Mouse (Mus musculus) adrenal gland, adult 2 months (tissue): ENCODE measurements around the gene Pank4. TPM values are rescaled to one million over a fixed set of nuclear protein-coding genes. Genes with fewer than 3 reads are reported as not detected.

Experiments used
- DNase-seq: peaks from one replicate; pipeline ENCODE4 v3.0.0; 2021
- polyA plus RNA-seq: library from polyadenylated mRNA; depleted of rRNA; stranded (reverse); fragments of >200 nt; gene quantifications from 2 replicates; pipeline ENCODE4 v1.2.3, GENCODE M21; 2012
- total RNA-seq, 2 experiments: library from RNA; stranded (reverse); gene quantifications; 2 replicates each; pipeline ENCODE4 v1.2.3; 2021

Gene Pank4
- total and polyA plus RNA-seq, 3 experiments = 24.5 to 35.3 (median 28.0) TPM

DNA sequence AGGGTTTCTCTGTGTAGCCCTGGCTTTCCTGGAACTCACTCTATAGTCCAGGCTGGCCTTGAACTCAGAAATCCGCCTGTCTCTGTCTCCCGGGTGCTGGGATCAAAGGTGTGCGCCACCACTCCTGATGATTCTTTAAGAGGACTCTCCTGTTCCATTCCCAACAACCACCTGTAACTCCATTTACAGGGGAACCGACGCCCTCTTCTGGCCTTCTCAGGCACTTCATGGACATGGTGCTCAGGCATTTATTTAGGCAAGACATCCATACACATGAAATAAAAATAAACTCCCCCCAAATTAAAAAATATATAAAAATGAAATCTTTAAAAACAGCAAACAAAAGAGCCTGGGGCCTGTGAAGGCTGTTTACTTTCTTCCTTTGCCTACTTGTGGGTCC lies 3.2 kb downstream of the Pank4 start:
- no peak for DNase-seq

DNA sequence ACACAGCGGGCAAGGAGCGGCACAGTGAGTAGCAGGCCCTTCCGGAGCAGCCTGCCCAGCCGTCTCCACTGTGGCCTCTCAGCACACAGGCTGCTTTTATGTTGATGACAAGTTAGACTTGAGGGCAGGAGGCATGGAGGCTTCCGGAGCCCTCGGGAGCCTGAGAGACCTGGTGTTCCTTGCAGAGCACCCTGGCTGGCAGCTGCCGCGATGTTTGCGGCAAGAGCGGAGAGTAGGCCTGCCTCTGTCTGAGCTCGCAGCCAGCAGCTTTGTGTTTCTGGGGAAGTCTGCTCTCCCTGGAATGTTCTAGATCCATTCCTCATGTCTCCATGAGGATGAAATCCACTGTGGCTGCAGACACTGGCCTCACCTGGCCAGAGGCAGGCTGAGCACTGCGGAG lies 8.6 kb downstream of the Pank4 start:
- DNase-seq = no peak

DNA sequence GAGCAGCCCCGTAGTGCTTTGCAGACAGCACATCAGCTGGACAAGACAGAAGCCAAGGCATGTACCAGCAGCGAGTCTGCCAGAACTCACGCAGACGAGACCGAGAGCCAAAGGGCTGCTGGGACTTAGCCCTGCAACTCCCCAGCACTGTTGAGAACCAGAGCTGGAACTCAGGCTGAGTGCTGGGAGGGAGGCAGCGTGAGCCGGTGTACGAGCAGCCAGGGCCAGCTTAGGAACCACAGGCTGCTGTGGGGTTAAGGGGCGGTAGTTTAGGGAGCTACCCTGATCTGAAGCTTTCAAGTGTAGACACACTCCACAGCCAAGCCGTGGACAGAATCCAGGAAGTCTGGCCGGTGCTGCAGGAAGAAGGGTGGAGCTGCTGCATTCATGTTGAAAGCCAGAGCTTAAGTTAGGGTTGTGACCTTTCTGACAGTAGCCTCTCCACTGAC lies 10.3 kb downstream of the Pank4 start:
- peak; percentile 38 for DNase-seq

DNA sequence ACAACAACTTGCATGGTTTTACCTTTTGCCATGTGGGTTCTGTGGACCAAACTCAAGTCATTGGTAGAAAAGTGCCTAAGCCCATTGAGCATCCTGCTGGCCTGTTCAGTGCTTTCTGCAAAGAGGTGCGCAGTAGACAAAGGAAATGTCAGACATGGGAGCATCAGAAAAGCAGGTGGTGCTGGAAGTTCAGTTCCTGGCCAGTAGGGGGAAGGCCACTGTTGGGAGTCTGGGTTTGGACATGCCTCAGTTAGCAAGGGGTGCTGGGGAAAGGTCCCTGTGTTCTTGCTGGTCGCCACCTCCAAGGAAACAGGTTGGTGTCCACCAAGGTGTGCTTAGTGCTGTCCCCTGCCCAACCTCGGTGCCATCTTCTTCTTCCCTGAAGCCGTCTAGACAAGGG lies 16.2 kb downstream of the Pank4 start:
- no peak for DNase-seq

DNA sequence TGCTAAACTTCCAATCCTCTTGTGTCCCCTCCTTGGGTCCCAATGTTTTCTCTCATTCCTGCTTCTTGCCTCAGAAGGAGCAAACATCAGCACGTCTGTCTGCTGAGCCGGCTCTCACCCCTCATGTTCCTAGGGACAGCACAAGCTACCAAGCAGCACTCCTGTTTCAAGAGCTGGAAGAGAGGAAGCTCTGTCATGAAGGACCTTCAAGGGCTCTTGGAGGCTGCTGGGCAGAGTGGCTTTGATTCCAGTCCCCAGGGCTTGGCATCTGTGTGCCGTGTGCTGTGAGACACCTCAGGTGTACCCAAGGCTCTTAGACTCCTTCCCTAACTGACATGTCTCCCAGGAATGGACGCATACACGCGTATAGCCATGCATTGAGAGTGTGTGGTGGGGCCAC lies 17.2 kb downstream of the Pank4 start:
- no peak for DNase-seq

DNA sequence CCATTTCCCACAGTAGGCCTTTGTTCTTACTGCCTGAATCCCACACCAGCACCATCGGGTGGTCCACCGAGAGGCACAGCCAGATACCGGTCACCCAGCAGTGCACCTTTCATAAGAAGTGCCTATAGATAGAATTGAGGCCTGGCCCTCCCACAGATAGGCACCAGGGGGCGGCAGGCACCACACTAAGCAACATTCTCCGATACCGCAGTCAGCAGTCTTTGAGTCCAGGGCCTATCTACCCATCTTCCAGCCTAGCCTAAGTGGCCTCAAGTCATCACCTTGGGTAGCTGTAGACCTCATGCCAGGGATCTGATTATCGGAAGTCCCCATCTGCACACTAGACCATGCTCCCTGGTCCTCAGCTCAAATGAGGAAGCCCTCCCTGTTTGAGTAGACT lies 17.6 kb downstream of the Pank4 start:
- DNase-seq = peak; percentile 63

DNA sequence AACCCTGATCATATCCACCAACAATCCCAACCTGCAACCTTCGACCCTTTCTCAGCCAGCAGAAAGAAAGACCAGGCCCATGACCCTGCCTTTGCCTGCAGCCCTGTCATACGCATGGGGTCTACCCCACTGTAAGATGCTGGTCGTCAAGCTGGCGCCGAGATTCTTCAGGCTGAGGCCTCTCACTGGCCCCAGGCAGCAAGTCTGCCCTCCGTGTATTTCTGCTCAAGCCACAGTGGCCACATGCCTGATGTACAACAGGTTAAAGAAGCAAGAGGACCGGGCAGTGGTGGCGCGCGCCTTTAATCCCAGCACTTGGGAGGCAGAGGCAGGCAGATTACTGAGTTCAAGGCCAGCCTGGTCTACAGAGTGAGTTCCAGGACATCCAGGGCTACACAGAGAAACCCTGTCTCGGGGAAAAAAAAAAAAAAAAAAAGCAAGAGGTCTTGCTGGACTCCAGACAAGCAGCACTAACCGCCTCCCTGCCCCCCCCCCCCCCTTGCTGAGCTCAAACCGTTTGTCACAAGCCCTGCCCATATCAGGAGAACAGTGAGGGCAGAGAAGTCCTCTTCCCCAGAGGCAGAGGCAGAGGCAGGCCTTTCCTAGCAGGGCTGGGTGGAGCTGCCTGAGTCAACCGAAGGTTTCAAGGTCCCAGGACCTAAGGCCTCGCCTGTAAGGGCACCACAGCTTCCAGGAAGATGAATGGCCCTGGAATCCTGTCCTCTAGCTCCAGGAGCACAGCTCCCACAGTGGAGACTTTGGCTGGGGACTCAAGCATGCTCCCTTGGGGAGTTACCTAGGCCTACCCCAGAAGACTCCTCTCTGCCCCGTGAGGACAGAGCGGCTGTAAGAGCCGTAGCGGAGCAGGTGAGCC lies 18.6 kb downstream of the Pank4 start:
- peak; percentile 88 for DNase-seq

DNA sequence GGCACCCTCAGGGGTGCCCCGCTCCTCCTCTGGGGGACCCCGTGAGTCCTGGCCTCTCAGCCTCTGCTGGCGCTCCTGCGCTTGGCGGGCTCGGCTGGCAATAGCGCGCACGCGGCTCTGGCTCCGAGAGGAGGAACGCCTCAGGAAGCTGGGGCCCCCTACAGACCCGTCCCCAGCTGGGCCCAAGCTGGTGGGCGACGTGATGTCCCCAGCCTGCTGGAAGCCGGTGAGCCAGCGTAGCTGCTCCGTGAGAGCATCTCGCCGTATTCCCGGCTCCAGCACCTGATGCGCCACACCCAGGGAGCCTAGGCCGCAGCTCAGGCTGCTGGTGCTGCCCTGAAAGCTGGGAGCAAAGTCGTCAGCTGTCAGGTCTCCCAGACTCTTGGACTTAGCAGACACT lies 19.8 kb downstream of the Pank4 start:
- peak; percentile 18 for DNase-seq

DNA sequence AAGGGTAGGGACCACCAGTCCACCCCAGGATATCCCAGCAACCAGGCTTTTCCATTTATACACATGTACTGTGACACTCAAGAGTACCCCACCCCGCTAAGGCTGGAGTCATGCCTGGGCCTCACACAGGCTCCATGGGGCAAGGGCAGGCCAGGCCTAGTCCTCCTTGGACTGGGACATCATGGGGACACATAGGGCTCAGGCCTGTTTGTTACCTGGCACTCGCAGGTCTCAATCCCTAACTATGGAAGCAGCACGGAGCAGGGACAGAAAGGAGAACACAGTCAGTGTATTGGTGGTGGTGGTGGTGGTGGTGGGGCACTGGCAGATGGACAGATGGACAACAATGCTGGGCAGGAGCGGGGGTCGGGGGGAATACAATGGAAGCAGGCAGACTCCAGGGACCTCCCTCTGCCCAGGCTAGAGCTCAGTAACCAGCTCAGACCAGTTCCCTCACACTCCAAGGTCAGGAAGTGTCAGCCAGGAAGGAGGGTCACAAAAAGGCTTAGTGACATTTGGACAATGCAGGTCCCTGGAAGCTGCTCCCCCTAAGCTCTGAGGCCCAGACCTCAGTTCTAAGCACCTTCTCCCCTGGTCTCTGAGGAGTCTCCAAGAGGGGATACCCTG lies 21.3 kb downstream of the Pank4 start:
- peak; percentile 13 for DNase-seq

DNA sequence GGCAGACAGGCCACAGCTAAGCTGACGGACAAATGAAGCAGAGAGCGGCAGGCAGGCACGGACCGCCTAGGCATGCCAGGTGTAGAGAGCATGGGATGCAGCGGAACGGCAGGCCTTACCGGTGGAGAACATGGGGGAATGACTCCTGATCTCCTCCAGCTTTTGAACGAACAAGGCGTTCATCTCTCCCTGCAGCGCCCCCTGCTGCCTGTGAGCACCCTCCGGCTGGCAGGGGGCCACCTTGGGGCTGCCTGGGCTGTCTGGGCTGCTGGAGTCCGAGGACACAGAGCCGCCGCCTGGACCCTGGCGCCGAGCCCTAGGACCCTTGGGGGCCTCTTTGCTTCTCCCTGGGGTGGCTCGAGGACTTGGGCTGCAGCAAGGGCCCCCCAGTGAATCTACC lies 22.2 kb downstream of the Pank4 start:
- DNase-seq = peak; percentile 76

DNA sequence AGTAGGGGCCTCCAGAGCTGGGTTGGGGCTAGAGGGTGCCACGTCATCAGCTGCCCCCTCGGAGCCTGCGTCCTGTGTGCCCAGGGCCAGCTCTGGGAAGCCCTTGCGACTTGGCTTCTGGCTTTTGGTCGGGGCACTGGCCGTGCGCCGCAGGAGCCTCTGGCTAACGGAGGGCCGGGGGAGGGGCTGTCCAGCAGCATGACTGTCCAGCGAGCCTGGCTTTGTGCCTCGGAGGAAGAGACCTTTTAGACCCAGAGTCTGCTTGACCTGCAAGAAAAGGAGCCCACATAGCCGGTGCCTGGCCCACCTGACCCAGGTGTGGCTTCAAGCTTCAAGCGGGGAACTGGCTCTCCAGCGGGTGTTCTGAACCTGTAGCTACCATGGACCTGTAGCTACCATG lies 22.8 kb downstream of the Pank4 start:
- no peak for DNase-seq

DNA sequence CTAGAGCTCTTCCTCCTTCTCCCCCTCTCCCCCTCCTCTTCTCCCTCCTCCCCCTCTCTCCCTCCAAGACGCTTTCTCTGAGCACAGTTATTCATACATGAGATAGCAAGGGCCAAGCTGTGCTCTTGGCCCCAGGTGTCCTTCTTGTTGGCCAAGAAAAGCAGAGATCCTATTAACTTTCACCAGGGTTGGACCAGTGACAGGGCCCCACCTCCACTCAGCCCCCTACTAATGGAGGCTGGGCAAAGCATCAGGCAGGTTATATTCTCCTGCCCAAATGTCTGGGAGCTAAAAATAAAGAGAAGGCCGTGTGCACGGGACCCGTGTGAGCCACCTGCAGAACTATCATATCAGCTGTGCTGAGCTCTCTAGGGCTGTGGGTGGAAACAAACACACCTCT lies 31.0 kb downstream of the Pank4 start:
- DNase-seq = no peak

DNA sequence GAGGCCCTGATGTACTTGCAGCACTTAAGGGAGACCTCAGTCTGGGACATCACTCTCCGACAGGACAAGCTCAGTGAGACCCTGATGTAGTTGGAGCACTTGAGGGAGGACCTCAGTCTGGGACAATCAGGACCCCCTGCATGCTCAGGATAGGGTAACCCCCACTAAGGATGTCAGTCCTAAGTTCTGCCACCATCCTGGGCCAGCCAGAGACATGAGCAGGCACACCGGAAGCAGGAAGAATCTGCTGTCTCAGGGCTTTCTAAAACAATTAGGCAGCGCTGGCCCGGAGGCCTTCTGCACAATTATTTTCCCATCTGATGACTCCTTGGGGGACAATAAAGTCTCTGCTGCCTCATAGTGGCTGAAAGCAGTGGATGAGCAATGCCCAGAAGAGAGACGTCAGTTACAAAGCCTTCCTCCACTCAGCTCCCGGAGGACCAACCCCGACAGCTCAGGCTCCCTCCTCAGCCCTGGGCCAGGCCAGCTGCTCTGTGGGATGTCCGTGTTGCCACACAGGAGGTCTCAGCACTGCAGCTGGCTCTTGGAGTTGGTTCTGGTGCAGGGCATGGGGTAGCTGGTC lies 32.7 kb downstream of the Pank4 start:
- no peak for DNase-seq

DNA sequence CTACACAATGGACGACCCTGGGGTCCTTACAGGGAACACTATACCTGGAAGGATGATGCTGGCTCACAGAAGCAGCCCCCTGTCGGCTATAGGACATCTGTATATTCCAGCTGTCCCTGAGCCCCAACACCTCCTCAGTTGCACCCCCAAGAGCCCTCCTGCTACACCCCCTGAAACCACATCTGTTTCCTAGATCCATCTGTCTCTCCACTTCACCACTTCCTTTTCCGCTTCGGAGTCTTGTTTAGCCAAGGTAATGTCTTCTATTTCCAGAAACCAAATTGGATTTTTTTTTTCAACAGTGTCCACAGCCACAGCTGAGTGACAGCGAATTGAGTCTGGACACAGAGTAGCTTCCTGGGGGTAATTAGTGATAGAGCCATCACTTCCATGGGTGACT lies 35.5 kb downstream of the Pank4 start:
- DNase-seq = no peak

DNA sequence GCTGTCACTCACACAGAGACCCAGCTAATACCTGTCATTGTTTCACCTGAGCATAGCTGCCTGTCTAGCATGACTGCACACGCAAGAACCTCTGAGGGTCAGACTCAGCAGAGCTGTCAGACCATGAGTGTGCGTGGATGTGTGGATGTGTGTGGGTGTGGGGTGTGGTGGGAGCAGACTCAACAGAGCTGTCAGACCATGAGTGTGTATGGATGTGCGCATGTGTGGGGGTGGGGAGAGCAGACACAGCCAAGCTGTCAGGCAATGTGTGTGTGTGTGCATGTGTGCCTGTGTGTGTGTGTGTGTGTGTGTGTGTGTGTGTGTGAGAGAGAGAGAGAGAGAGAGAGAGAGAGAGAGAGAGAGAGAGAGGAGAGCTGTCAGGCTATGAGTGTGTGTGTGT lies 41.4 kb downstream of the Pank4 start:
- DNase-seq = no peak

DNA sequence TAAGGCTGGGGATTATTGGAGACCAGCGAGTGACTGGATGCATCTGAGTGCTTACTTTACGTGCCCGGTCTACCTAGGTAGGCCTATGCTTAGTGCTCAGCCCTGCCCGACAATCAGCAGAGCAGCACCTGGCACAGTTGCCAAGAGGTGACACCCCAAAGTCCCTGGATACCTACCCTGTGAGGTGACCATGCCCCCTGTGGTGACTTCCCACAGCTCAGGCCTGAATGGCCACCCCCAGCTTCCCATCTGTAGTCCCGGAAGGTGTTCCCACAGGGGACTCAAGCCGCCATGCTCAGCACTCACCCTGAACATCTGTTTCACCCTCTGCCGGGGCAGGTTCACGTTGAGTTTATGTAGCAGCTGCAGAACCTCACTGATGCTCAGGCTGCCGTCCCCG lies 42.4 kb downstream of the Pank4 start:
- DNase-seq = no peak

DNA sequence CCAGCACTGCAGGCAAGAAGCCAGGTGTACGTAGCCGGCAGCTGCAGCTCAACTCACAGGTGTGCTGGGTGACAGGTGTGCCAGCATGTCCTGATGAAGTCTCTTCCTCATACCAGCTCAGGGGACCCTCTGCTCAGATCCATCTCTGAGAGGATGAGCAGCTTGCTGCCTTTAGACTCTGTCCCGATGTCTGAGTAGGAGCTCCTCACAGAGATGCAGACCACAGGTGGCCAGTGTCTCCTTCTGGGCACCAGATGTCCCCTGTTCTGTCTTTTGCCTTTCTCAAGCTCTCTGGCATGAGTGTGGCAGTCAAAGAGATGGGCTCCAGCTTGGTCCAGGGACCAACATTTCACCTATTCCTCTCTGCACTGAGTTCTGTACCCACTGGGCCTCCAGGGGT lies 43.7 kb downstream of the Pank4 start:
- no peak for DNase-seq

DNA sequence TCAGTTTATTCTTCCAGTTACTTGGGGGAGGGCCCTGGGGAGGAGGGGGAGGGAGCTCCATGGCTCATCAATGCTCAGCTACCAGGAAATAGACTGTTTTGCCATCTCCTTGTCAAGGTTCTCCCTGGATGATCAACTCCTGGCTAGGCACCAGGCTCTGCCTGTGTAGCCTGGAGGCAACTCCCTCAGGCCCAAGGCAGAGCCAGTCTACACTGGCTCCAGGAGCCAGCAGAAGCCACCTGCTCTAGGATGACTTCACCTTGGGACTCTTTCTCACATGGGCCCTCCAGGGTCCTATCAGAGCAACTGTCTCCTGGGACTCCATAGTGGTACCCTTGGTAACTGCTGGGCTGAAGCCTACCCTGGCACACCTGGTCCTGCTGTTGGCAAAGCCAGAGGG lies 44.2 kb downstream of the Pank4 start:
- DNase-seq = no peak

DNA sequence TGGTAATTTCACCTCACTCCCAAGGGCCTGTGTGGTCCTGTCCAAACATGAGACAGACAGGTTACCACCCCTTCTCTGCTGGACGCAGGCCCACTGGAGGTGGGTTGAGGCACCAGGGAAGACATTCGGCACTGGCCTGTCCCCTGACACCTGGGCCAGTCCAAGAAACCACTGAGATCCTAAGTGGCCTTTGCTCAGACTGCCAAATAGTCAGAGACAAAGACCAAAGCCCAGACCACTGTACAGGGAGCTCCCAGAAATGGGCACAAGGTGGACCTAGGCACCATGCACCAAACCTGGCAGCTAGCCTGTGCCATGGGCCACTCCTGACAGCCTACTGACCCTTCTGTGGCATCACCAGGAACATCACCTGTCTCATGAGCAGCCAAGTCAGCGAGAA lies 45.3 kb downstream of the Pank4 start:
- no peak for DNase-seq

DNA sequence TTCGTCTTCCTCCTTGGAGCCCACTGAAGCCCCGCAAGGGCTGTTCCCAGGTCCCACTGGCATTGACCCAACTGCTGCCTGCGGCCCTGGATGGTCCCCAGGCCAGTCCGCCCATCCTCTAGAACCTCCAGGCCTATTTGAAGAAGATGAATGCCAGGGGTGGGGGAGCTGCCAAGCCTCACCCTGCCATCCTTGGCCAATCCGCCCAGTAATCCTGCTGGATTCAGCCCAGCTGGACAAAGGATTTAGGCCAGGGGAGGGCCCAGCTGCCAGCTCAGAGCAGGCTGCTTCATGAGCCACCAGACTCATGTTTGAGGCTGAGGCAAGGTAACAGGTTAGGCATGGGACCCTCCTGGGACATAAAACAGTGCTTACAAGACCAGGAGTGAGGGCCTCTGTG lies 46.9 kb downstream of the Pank4 start:
- peak; percentile 52 for DNase-seq

DNA sequence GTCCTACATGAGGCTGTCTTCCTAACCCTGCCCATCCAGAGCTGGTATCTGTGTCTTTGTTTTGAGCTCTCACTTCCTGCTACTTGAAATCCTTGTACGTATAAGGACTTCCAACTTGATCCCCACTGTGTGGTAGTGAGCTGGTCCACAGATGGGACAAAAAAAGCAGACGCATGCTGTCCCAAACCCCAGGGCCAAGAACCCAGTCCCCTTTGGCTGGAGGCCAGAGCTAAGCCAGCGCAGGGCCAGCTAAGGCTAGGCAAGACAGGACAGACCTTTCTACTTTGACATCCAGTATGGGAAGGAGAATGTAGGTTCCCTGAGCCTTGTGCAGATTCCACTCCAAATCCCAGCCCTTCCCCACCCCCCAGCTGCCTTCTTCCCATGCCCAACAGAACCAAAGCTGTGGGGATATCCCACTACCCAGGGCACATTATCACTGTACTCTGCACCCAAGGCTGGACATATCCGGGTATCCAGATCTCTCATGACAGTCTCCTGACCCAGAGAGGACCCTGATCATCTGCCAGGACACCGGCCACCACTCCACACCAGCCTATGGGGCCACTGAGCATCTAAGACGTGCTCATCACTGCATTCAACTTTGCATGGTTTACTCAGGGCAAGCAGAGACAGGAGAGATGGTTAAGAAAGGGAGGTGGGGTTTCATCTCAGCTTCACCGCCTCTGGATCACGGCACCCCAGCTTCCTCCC lies 47.5 kb downstream of the Pank4 start:
- DNase-seq = no peak

DNA sequence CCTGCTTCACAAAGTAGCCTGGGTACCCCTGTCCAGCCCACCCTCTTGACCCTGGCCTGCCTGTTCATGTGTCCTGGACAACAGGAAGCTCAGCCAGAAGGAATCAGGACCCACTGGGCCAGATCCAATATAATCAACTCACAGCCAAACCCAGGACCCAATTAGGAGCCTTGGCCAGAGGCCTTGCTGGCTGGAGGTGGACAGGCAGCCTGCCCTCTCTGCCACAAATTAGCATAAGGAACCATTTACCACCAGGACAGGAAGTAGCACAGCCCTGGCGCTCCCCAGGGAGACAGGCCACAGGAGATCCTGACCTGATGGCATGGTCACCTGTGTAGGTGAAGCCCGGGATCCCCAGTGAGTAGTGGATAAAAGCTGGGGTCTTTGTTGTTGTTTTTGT lies 48.2 kb downstream of the Pank4 start:
- DNase-seq = no peak

DNA sequence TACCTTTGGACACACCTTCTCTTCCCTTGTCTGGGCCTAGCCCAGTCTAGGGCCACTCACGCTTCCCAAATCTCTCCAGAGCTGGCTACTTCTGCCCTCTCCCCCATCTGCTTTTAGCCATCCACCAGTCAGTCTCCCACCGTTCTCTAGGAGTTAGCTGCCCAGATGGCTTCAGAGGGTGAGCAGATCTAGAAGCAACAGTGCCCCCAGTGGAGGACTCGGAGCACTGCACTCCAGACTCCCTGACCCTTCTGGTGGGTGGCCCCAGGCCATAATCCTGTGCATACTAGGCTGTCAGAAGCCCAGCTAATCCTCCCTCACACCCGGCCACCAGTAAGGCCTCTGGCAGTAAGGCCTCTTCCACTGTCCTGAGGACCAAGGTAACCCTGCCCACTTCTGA lies 48.9 kb downstream of the Pank4 start:
- peak; percentile 49 for DNase-seq
